Mouse (Mus musculus): Measurements from ENCODE around the gene Kmt2d. TPM values are rescaled to one million over a fixed set of nuclear protein-coding genes. Genes with fewer than 3 reads are reported as not detected.

The Kmt2d gene
- total and polyA plus RNA-seq, 3 experiments, result 4.8 to 22.7 (median 14.1) TPM

- H3K9ac ChIP-seq (ENCODE audit: insufficient read depth, low read depth), result no peak overlapping the region
- H3K4me2 ChIP-seq (ENCODE audit: insufficient read depth, low read depth, poor library complexity, severe bottlenecking), result no peak overlapping the region
- in situ Hi-C loops (cut with MboI; ENCODE audit: low pct_ligation_motif_present, low pct_unique_long_range_greater_than_20kb, low sequenced_read_pairs), result no loop called here
- H3K79me2 ChIP-seq (replicated peaks; ENCODE audit: control insufficient read depth, extremely low read depth, insufficient read depth, poor library complexity, severe bottlenecking), result no peaks in the 10 kb centered on the region
- no peaks in the 10 kb centered on the region for H3K27me3 ChIP-seq (replicated peaks)
- no peak overlapping the region for H3K4me3 ChIP-seq (replicated peaks in 1 of 3; ENCODE audit: low read depth in 2 of 3, low read length in 2 of 3, poor library complexity in 1 of 3)
- H3K4me1 ChIP-seq (ENCODE audit: control insufficient read depth in 1 of 2, insufficient read depth in 2 of 2), result no peaks in the 10 kb centered on the region
- DNase-seq (ENCODE audit: extremely low read depth), result peak; percentile 60
- H3K36me3 ChIP-seq (replicated peaks in 1 of 2; ENCODE audit: control insufficient read depth in 1 of 2, insufficient read depth in 1 of 2, low read length in 1 of 2), result peaks cover 28 to 69% of the 10 kb centered on the region in 2 experiments
- no peaks in the 10 kb centered on the region for H3K9me3 ChIP-seq (replicated peaks; ENCODE audit: low read length)
- no peak overlapping the region for H3K27ac ChIP-seq (ENCODE audit: insufficient read depth, low read depth)
- dilution Hi-C loops (cut with MboI; ENCODE audit: extremely low pct_ligation_motif_present, extremely low pct_unique_long_range_greater_than_20kb, low sequenced_read_pairs), result no loop called here
- TF ChIP-seq SMC3 (IDR thresholded peaks at IDR 0.05; ENCODE audit: low read depth, low read length) (peak; percentile 71), POLR2A (IDR thresholded peaks at IDR 0.05; ENCODE audit: low read depth, low read length) (no peak), RAD21 (IDR thresholded peaks at IDR 0.05; ENCODE audit: low read depth, low read length) (peak; percentile 36), CTCF (conservative IDR thresholded peaks at IDR 0.05 in 1 of 2, IDR thresholded peaks at IDR 0.05 in 1 of 2; ENCODE audit: low read depth in 2 of 2, low read length in 2 of 2) (peak; percentile 74 to 91)
These were observed 33.7 kb upstream of the Kmt2d start for GRCm38 (mm10) chr15:98904692-98905091.

- Histone ChIP-seq H3K27me3 (replicated peaks) (peaks cover 3% of the 10 kb centered on the region), H3K4me2 (ENCODE audit: insufficient read depth, low read depth, poor library complexity, severe bottlenecking) (no peak overlapping the region), H3K9me3 (replicated peaks; ENCODE audit: low read length) (no peaks in the 10 kb centered on the region), H3K79me2 (replicated peaks; ENCODE audit: control insufficient read depth, extremely low read depth, insufficient read depth, poor library complexity, severe bottlenecking) (no peaks in the 10 kb centered on the region), H3K4me3 (replicated peaks in 1 of 3; ENCODE audit: low read depth in 2 of 3, low read length in 2 of 3, poor library complexity in 1 of 3) (no peak overlapping the region), H3K27ac (ENCODE audit: insufficient read depth, low read depth) (no peak overlapping the region), H3K36me3 (replicated peaks in 1 of 2; ENCODE audit: control insufficient read depth in 1 of 2, insufficient read depth in 1 of 2, low read length in 1 of 2) (peaks cover 9 to 48% of the 10 kb centered on the region in 2 experiments), H3K4me1 (ENCODE audit: control insufficient read depth in 1 of 2, insufficient read depth in 2 of 2) (peaks cover 0 to 6% of the 10 kb centered on the region in 2 experiments; a peak in 1 of 4 replicates), H3K9ac (ENCODE audit: insufficient read depth, low read depth) (no peak overlapping the region)
- dilution Hi-C loops (cut with MboI; ENCODE audit: extremely low pct_ligation_motif_present, extremely low pct_unique_long_range_greater_than_20kb, low sequenced_read_pairs), result no loop called here
- in situ Hi-C loops (cut with MboI; ENCODE audit: low pct_ligation_motif_present, low pct_unique_long_range_greater_than_20kb, low sequenced_read_pairs), result no loop called here
- no peak for DNase-seq (ENCODE audit: extremely low read depth)
- TF ChIP-seq POLR2AphosphoS2 (IDR thresholded peaks at IDR 0.05; ENCODE audit: low read depth, low read length) (peak; percentile 58; the same call in 1 of the 2 replicates), ZMIZ1 (IDR thresholded peaks at IDR 0.05; ENCODE audit: low read depth, low read length) (no peak), ETS1 (conservative IDR thresholded peaks at IDR 0.05; ENCODE audit: low read depth, low read length) (no peak), UBTF (IDR thresholded peaks at IDR 0.05; ENCODE audit: low read depth, low read length) (no peak)
These were observed 31.6 kb upstream of the Kmt2d start for GRCm38 (mm10) chr15:98902600-98902999.

- Histone ChIP-seq H3K4me1 (ENCODE audit: control insufficient read depth in 1 of 2, insufficient read depth in 2 of 2) (peaks cover 3 to 6% of the 10 kb centered on the region in 2 experiments; a peak in 1 of 4 replicates), H3K4me2 (ENCODE audit: insufficient read depth, low read depth, poor library complexity, severe bottlenecking) (no peak overlapping the region), H3K9ac (ENCODE audit: insufficient read depth, low read depth) (no peak overlapping the region), H3K9me3 (replicated peaks; ENCODE audit: low read length) (no peaks in the 10 kb centered on the region), H3K36me3 (replicated peaks in 1 of 2; ENCODE audit: control insufficient read depth in 1 of 2, insufficient read depth in 1 of 2, low read length in 1 of 2) (peaks cover 9 to 38% of the 10 kb centered on the region in 2 experiments), H3K4me3 (replicated peaks in 1 of 3; ENCODE audit: low read depth in 2 of 3, low read length in 2 of 3, poor library complexity in 1 of 3) (no peak overlapping the region), H3K79me2 (replicated peaks; ENCODE audit: control insufficient read depth, extremely low read depth, insufficient read depth, poor library complexity, severe bottlenecking) (no peaks in the 10 kb centered on the region), H3K27me3 (replicated peaks) (peaks cover 3% of the 10 kb centered on the region), H3K27ac (ENCODE audit: insufficient read depth, low read depth) (no peak overlapping the region)
- no peak for DNase-seq (ENCODE audit: extremely low read depth)
- in situ Hi-C loops (cut with MboI; ENCODE audit: low pct_ligation_motif_present, low pct_unique_long_range_greater_than_20kb, low sequenced_read_pairs) (no loop called here), dilution Hi-C loops (cut with MboI; ENCODE audit: extremely low pct_ligation_motif_present, extremely low pct_unique_long_range_greater_than_20kb, low sequenced_read_pairs) (no loop called here)
- TF ChIP-seq MEF2A (IDR thresholded peaks at IDR 0.05; ENCODE audit: borderline replicate concordance, low read depth, low read length) (peak; percentile 55), POLR2A (IDR thresholded peaks at IDR 0.05; ENCODE audit: low read depth, low read length) (no peak), CHD1 (IDR thresholded peaks at IDR 0.05; ENCODE audit: low read depth, low read length) (no peak), SMC3 (IDR thresholded peaks at IDR 0.05; ENCODE audit: low read depth, low read length) (no peak), USF1 (IDR thresholded peaks at IDR 0.05; ENCODE audit: low read depth, low read length) (no peak), USF2 (conservative IDR thresholded peaks at IDR 0.05; ENCODE audit: low read depth, low read length) (no peak), RAD21 (IDR thresholded peaks at IDR 0.05; ENCODE audit: low read depth, low read length) (no peak; the same call in 1 of the 2 replicates), MYC (IDR thresholded peaks at IDR 0.05; ENCODE audit: low read depth, low read length) (0 out of 2 replicates have a peak, but pooled peaks have one; percentile 25), NELFE (IDR thresholded peaks at IDR 0.05; ENCODE audit: low read depth, low read length) (no peak), ZNF384 (IDR thresholded peaks at IDR 0.05; ENCODE audit: low read depth, low read length) (no peak), JUN (IDR thresholded peaks at IDR 0.05; ENCODE audit: insufficient read depth, low read depth, low read length) (no peak), RCOR1 (conservative IDR thresholded peaks at IDR 0.05; ENCODE audit: low read depth, low read length) (no peak), ELF1 (IDR thresholded peaks at IDR 0.05; ENCODE audit: low read depth, low read length) (no peak), ETS1 (conservative IDR thresholded peaks at IDR 0.05; ENCODE audit: low read depth, low read length) (no peak), CTCF (conservative IDR thresholded peaks at IDR 0.05 in 1 of 2, IDR thresholded peaks at IDR 0.05 in 1 of 2; ENCODE audit: low read depth in 2 of 2, low read length in 2 of 2) (peak in 1 of 2 experiments; percentile 44; a peak in 2 of 4 replicates), NRF1 (IDR thresholded peaks at IDR 0.05; ENCODE audit: low read depth, low read length) (no peak), IRF4 (IDR thresholded peaks at IDR 0.05; ENCODE audit: low read depth, low read length) (no peak), TCF12 (IDR thresholded peaks at IDR 0.05; ENCODE audit: low read depth, low read length) (no peak), E2F4 (IDR thresholded peaks at IDR 0.05; ENCODE audit: insufficient replicate concordance, low read depth, low read length) (no peak), JUND (conservative IDR thresholded peaks at IDR 0.05; ENCODE audit: low read depth, low read length) (no peak), PAX5 (IDR thresholded peaks at IDR 0.05; ENCODE audit: low read length) (no peak), CHD2 (IDR thresholded peaks at IDR 0.05; ENCODE audit: low read length) (no peak)
These were observed 30.5 kb upstream of the Kmt2d start for GRCm38 (mm10) chr15:98901530-98901929.
